Mouse (Mus musculus) ES-Bruce4 (cell line): ENCODE data around the gene Atp1a2.

Experiments
- CTCF ChIP-seq: IDR thresholded peaks from one replicate; pipeline ENCODE4 v1.8.1; 2011; ENCODE audit warnings: low read depth, low read length
- EP300 ChIP-seq: IDR thresholded peaks from 2 replicates; pipeline ENCODE4 v1.6.1; 2011; ENCODE audit warnings: low read depth, low read length; ENCODE audit not compliant: insufficient read depth
- POLR2A ChIP-seq: IDR thresholded peaks from one replicate; pipeline ENCODE4 v1.8.1; 2011; ENCODE audit warnings: low read length; ENCODE audit not compliant: insufficient read depth

DNA sequence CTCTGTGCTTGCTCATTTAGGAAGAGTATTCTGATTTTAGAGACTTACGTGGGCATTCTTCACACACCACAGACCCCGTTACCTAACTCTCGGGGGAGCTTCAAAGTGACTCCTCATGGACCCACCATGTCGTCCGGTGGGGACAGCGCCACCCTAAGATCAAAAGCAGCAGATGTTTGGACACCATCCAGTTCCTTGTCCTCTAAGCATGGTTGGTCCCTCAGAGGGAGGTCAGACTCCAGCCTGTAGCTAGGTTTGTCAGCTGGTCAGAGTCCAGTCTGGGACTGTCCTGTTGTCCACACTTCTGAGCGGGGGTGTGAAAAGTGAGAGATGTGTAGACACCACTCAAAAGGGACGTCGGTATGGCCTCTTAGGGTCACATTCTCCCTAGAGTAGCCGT lies 48.8 kb upstream of the Atp1a2 start:
- TF ChIP-seq CTCF (no peak), POLR2A (no peak), EP300 (no peak)
